Mouse (Mus musculus): ENCODE results near the gene Plppr3.

The Plppr3 gene

GRCm38 (mm10) chr10:79853392-79853791, 21.0 kb downstream of the Plppr3 start:
- DNase-seq (ENCODE audit: low read depth, low spot score), result peak; percentile 63

DNA sequence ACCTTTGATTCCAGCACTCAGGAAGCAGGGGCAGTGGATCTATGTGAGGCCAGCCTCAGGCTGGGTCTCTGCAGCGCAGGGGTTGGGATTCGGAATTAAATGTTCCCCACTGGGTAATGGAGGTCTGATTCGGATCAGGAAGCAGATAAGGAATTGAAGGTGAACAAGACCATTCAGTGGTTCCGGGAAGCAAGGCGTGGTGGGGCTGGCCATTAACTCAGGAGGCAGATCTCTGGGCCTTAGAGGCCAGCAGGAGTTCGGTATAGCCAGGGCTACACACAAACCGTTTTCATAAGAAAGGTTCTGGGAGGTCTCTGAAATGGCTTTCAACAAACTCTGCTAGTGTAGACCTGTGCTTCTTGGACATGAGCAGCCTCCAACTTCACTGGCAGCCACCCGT, 21.6 kb downstream of the Plppr3 start:
- no peak for DNase-seq (ENCODE audit: low read depth, low spot score)

GRCm38 (mm10) chr10:79852107-79852789, 22.2 kb downstream of the Plppr3 start:
- no peak for DNase-seq (ENCODE audit: low read depth, low spot score)

GRCm38 (mm10) chr10:79851653-79852052, 22.8 kb downstream of the Plppr3 start:
- no peak for DNase-seq (ENCODE audit: low read depth, low spot score)

DNA sequence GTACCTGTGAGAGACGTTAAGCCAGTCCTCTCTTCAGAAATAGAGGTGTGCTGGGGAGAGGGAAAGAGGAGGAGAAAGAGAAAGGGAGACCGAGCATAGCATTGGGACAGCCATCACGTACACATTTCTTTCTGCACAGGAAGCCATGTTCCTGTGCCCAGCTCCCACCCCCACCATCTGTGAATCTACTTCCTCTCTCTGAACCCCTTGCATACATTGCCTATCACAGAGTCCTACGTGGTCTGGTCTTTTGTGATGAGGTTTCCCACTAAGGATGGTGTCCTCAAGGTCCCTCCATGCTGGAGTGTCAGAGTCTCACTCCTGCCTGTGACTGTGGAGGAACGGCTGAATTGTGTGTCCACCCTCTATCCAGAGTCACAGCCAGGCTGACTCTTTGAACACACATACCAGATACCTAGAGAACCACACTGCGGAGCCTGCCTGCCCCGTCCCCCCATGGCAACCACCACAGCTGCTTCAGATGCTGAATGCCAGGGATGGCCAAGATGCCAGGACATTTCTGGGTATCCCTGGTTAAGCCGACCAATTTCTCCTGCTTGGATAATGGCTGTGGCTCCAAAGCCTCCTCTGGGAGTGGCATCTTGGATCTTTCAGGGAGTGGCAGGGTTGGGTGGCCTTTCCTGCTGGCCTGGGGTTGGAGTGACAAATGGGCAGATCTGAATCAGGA, 24.3 kb downstream of the Plppr3 start:
- DNase-seq (ENCODE audit: low read depth, low spot score), result no peak

- DNase-seq (ENCODE audit: low read depth, low spot score), result no peak
Measured at GRCm38 (mm10) chr10:79846553-79846952, 27.9 kb downstream of the Plppr3 start.

DNA sequence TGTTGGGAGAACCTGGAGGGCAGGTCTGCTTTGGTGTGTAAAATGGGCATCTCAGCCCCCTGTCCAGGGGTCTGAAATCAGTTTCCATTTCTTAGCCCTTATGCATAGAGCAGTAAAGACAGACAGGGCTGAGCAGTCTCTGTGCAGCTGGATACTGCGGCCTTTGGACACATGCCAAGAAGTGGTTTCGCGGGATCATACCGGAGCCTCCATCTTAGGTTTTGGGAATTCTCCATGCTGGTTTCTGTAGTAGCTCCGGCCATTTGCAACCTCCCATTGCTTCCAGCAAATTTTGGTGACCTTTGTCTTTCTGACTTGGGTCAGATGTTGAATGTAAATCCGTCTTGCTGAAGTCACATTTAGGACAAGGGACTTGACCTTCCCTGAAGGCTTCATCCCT, 31.0 kb downstream of the Plppr3 start:
- DNase-seq (ENCODE audit: low read depth, low spot score), result no peak

- DNase-seq (ENCODE audit: low read depth, low spot score), result no peak
Measured at GRCm38 (mm10) chr10:79842322-79842721, 32.1 kb downstream of the Plppr3 start.

GRCm38 (mm10) chr10:79840644-79841551, 33.5 kb downstream of the Plppr3 start:
- DNase-seq (ENCODE audit: low read depth, low spot score), result peak; percentile 80

DNA sequence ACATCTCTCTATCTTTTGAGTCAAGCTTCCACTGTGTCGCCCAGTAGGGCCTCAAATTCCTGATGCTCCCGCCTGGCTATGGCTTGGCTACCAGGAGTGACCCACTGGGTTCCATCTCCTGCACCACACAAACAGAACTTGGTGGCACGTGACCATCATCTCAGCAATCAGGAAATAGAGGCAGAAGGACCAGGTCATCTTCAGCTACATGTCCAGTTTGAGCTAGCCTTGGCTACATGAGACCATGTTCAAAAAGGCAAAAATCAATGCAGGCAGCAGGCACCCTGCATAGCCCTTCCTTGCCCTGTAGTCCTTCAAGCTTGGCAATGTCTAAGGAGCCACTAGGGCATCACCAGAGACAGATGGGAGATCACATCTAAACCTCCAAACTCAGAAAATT, 34.3 kb downstream of the Plppr3 start:
- no peak for DNase-seq (ENCODE audit: low read depth, low spot score)

- no peak for DNase-seq (ENCODE audit: low read depth, low spot score)
Measured at GRCm38 (mm10) chr10:79838151-79838550, 36.3 kb downstream of the Plppr3 start.

- no peak for DNase-seq (ENCODE audit: low read depth, low spot score)
Measured at GRCm38 (mm10) chr10:79836918-79837317, 37.5 kb downstream of the Plppr3 start.

GRCm38 (mm10) chr10:79834769-79835398, 39.5 kb downstream of the Plppr3 start:
- DNase-seq (ENCODE audit: low read depth, low spot score), result peak; percentile 82

DNA sequence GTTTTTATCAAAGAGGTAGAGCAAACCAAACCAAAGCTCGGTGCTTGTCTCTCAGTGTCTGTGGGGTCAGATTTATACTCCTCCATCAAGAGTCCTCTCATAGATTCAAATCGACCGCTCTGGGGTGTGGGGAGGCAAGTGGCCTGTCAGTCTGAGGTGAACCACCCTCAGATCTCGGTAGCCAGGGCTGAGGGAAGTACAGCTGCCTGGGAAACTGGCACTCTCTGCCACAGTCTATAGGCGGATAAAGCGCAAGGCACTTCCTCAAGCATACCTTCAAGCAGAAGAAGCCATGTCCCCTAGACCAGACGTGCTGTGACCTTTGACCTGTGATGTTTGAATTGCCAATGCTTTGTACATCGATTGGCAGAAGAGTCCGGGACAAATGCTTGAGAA, 41.6 kb downstream of the Plppr3 start:
- no peak for DNase-seq (ENCODE audit: low read depth, low spot score)

DNA sequence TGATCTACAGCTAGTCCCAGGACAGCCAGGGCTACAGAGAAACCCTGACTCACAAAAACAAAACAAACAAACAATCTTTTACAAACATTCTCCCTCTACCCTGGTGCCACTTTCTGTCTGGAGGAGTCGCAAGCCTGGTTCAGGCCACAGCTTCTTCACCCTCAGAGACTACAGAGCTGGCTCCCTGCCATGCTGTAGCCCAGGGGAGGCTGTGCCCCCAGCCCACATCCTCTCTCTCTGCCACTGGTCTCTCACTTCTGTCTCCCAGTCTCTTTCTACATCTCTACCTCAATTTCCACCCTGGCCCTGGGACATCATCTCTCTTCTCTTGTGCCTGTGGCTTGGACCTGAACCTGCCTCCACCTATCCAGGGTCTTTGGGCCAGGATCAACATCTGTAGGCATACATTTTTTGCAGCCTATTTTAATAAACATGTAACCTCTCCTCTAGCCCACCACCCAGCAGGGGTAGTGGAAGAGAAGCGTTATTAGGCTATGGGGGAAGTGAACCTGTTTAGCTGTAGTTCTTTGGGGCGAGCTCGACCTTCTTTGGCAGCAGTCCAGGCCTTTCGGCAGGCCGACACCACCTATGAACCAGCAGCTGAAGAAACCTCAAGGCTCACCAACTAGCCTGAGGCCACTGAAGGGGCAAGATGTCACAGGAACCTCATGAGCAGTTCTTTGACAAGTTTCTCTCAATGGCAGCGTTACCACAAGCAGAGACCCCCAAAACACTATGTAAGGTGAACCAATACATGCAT, 42.2 kb downstream of the Plppr3 start:
- no peak for DNase-seq (ENCODE audit: low read depth, low spot score)

GRCm38 (mm10) chr10:79831583-79831982, 42.9 kb downstream of the Plppr3 start:
- DNase-seq (ENCODE audit: low read depth, low spot score), result no peak

DNA sequence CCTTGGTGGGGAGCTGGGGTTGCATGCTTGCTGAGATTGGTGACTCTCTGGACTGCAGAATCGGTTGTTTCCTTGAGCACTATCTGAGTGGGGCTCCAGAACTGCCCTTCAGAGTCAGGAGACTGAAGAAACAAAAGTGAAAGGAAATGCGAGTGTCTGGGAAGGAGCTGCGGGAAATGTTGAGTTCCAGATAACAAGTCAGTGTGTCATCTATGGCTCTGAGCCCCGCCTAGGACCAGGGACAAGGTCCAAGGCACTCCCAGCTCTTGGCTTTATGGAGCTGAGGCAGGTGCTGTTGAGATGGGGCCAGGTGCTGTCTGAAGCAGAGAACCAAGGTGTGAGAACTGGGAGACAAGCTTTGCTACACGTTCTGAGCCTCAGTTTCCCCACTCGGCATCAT, 50.0 kb downstream of the Plppr3 start:
- DNase-seq (ENCODE audit: low read depth, low spot score), result no peak

DNA sequence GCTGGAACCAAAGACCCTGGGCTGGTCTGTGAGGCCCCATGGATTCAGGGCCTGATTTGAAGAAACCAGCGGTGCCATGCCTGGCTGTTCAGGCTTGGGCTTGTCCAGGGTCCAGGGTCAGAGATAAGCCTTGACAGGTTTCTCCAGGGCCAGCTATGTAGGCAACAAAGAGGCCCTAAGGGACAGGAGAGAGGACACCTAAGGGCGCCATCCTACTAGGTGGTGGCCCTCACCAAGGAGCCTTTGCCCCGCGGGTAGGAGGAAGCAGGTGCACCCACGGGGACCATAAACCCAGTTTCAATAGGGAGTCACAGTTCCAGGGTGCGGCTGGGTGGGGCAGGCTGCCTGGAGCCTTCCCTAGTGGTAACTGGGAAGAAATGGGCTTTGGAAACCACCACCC, 51.4 kb downstream of the Plppr3 start:
- no peak for DNase-seq (ENCODE audit: low read depth, low spot score)

GRCm38 (mm10) chr10:79822372-79822771, 52.1 kb downstream of the Plppr3 start:
- no peak for DNase-seq (ENCODE audit: low read depth, low spot score)

DNA sequence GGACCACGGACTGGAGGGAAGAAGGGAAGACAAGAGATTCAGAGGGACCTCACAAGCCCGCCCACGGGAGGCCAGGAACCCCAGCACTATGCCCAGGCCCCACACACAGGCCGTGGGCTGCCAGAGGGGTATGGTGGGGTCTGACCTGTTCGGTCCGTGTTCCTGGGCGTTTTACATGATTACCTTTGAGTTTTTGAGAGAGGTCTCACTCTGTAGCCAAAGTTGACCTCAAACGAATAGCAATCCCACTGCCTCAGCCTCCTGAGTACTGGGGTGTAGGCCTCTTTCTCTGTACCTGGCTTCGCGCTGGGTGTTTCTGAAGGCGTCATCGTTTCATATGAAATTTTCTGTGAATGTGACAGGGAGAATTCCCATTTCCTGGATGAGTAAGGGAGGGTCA, 52.7 kb downstream of the Plppr3 start:
- no peak for DNase-seq (ENCODE audit: low read depth, low spot score)

DNA sequence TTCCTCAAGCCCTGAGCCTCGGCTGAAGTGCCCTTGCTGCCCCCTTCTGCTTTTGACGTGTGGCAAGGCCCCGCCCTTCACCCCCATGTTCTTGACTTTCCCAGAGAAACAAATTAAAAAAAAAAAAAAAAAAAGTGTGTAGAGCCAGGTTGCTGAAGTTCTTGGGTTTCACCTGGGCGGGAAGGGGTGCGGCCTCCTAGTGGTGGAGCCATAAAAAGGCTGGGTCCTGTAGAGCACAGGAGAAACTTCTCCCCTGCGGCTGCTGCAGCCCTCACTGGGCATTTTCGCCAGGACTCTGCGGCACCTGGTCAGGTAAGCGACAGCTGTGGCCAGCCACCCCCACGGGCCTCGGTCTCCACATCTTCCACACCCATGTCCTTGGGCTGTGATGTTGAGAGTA, 53.7 kb downstream of the Plppr3 start, which contains the start of gene Misp:
Gene Misp, plus strand, starts transcription at position 208 of the 400 bp plus-strand sequence.
- DNase-seq (ENCODE audit: low read depth, low spot score), result no peak

All from forelimb bud, embryonic 11.5 days (tissue).